Mouse (Mus musculus) embryonic fibroblast, embryonic 13.5 days (primary cell): ENCODE results near the gene Pilrb2.

ENCODE experiments used
- CTCF ChIP-seq: IDR thresholded peaks from 2 replicates; pipeline ENCODE4 v1.5.1; 2011; ENCODE audit warnings: mild to moderate bottlenecking, control low read depth, low read length, moderate library complexity, borderline replicate concordance; ENCODE audit not compliant: insufficient read depth
- POLR2A ChIP-seq: IDR thresholded peaks from 2 replicates; pipeline ENCODE4 v1.6.1; 2011; ENCODE audit warnings: low read depth, mild to moderate bottlenecking, control low read depth, low read length, moderate library complexity

DNA sequence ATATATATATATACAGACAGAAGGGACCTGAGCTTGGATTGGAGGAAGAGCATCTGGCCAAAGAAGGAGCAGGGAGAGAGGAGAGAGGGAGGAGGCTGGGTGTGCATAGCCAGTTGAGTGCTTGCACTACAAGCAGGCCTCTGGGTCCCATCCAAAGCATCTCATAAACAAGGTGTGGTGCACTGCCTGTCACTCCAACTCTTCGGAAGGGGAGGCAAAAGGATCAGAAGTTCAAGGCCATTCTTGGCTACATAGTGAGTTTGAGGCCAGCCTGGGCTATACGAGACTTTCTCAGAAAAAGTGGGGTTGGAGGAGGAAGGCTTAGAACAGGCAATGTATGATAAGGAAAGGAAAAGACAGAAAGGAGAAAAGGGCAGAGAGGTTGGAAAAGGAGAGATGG, 45.6 kb downstream of the Pilrb2 start:
- TF ChIP-seq POLR2A (no peak), CTCF (no peak)
